Mouse (Mus musculus) left cerebral cortex, adult 8-10 months (tissue): ENCODE measurements around the gene Tmem107. TPM values are rescaled to one million over a fixed set of nuclear protein-coding genes. Genes with fewer than 3 reads are reported as not detected.
"Not testable (repeated sequence)": the region's sequence is repeated elsewhere in the genome, so short reads cannot be mapped to it uniquely, and the experiment has no call there.

Source experiments
- DNase-seq, 2 experiments: peaks; one replicate each; pipeline ENCODE4 v3.0.0; 2022; ENCODE audit warnings: low spot score in 2 of 2
- total RNA-seq, 4 experiments: library from RNA; stranded (reverse); gene quantifications; 2 replicates each; pipeline ENCODE4 v1.2.4; 2022

The Tmem107 gene
- total RNA-seq, 4 experiments from 2014 or later = 15.2 to 19.4 (median 17.1) TPM

DNA sequence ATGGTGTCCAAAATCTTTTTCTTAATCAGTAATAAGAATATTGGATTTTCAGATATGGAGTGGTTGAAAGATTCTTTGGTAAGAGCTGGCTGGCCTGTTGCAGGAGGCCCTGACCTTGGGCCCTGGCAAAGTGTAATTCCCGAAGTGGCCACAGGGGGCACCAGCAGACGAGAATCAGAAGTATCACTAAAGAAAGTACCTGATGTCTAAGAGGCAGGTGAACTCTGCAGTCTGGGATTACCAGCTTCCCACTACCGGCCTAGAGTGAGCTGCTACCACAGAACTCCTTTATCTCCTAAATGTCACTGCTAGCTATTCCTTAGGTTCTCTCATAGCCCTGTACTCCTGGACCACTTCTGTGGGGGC lies 21.8 kb downstream of the Tmem107 start:
- peak in 1 of 2 experiments; percentile 89 for DNase-seq

DNA sequence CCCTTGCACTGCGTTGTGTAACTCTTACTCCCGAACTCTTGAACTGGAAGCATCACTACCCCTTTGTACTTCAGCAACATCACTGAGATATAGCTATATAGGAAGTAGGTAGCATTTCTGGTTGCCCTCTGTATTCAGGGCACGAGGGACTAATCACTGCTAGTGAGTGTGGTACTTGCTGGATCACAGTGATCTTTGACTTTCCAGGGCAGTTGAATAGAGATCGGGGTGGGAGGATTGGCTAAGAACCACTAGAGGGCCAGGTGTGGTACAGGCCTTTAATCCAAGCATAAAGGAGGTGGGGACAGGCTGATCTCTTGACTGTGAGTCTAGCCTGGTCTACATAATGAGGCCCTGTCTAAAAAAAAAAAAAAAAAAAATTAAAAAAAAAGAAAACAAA lies 22.3 kb downstream of the Tmem107 start:
- no peak for DNase-seq

- not testable (repeated sequence) for DNase-seq
Measured at GRCm38 (mm10) chr11:69093856-69094255, 23.2 kb downstream of the Tmem107 start.

GRCm38 (mm10) chr11:69094697-69095429 lies 24.3 kb downstream of the Tmem107 start, which contains the start of gene Per1:
Gene Per1 (plus strand): TSS chr11:69095217.
- DNase-seq = peak; percentile 98 to 100

GRCm38 (mm10) chr11:69095511-69096231 lies 25.1 kb downstream of the Tmem107 start:
- DNase-seq = no peak

GRCm38 (mm10) chr11:69096360-69096986 lies 25.9 kb downstream of the Tmem107 start:
- no peak for DNase-seq

GRCm38 (mm10) chr11:69096987-69097900 lies 26.6 kb downstream of the Tmem107 start:
- peak; percentile 93 to 96 for DNase-seq

DNA sequence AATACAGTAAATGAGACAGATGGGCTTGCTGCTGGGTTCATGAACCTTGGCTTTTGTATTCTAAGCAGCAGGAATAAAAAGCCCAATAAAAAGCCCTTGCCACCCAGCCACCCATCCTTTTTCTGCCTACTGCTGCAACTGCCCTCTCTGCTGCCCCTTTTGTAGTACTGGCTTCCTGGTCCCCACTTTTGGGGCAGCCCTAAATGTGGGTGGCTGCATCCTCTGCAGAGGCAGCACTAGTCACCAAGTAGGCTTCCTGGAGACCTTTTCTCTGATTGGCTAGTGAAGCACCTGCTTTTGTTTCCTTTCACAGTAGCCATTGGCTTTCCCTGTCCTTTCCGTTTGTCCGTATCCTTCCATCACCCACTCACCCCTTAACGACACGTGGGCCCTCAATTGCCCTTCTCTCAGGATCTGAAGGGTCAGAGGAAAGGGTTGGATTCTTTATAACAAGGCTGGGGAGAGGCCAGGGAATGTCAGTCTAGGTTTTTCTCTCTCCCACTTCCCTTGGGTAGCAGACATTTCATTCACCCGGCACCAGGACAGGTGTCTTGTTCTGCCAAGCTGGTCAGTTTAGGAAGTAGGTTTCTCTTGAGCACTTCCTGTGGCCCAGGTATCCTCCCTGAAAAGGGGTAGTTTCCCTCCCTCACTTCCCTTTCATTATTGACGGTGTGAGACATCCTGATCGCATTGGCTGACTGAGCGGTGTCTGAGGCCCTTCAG lies 27.6 kb downstream of the Tmem107 start:
- no peak for DNase-seq

GRCm38 (mm10) chr11:69098762-69099091 lies 28.1 kb downstream of the Tmem107 start:
- DNase-seq = peak; percentile 90 to 96

DNA sequence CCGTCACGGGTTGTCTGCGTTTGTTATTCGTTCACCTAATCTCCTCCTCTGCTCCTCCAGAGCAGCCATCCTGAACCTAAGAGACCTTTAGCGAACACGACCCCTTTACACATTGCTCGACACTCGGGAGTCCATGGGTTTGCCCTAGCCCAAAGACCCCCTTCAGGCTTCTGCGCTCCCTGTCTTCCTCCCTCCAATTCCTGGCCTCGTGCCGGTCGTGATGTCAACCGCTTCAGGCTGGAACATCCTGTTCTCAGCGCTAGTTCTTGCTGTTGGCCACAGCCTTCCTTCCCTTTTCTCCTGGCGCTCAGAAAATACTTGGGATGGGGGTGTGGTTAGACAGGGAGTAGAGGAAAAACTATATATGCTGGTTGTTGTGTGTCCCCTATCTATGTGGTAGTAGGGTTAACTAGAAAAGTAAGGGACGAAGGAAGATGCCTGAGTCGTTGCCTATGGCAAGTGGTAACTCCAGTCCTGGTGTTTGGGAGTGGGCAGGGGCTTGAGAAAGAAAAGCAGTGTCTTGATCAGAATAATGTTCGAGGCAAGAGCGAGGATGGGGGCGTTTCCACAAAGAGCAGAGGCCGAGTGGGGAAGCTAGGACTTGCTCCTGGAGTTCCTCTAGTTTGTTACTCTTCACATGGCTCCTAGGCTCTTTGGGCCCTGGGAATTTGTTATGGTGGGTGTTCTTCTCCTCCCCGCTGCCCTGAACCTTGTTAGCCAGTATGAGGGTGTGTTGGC lies 28.7 kb downstream of the Tmem107 start:
- DNase-seq = no peak

- peak; percentile 84 to 89 for DNase-seq
Measured at GRCm38 (mm10) chr11:69099915-69100345, 29.3 kb downstream of the Tmem107 start.

GRCm38 (mm10) chr11:69100639-69101360 lies 30.2 kb downstream of the Tmem107 start:
- DNase-seq = no peak

GRCm38 (mm10) chr11:69101604-69102402 lies 31.2 kb downstream of the Tmem107 start:
- no peak for DNase-seq

- no peak for DNase-seq
Measured at GRCm38 (mm10) chr11:69102403-69102725, 31.8 kb downstream of the Tmem107 start.

- DNase-seq = no peak
Measured at GRCm38 (mm10) chr11:69103121-69103520, 32.5 kb downstream of the Tmem107 start.

GRCm38 (mm10) chr11:69103531-69104435 lies 33.2 kb downstream of the Tmem107 start:
- no peak for DNase-seq

DNA sequence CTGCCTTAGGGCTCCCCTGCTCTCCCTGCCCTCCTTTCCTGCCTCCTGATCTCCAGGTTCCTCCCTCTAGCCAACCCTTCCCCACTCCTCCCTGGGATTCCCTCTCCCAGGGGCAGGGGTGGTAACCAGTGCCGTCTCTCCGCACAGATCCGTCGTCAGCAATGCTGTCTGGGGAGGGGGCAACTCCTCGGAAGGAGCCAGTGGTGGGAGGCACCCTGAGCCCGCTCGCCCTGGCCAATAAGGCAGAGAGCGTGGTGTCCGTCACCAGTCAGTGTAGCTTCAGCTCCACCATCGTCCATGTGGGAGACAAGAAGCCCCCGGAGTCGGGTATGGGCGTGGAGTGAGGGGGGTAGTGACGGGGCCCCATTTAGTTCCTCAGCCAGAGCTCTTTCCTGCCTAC lies 33.9 kb downstream of the Tmem107 start:
- DNase-seq = no peak
